Mouse (Mus musculus) thymus, postnatal 10 days (tissue): ENCODE measurements around the gene F12.

Experiments
- DNase-seq, 2 experiments: peaks; one replicate each; pipeline ENCODE4 v3.0.0; 2021; ENCODE audit warnings: low spot score in 2 of 2

Gene F12

GRCm38 (mm10) chr13:55413333-55413732, 13.3 kb downstream of the F12 start:
- DNase-seq = no peak

GRCm38 (mm10) chr13:55412643-55413307, 13.8 kb downstream of the F12 start:
- DNase-seq = no peak

GRCm38 (mm10) chr13:55411826-55412225, 14.8 kb downstream of the F12 start:
- no peak for DNase-seq

GRCm38 (mm10) chr13:55408546-55409120, 18.0 kb downstream of the F12 start:
- DNase-seq = no peak

GRCm38 (mm10) chr13:55407341-55407740, 19.3 kb downstream of the F12 start:
- no peak for DNase-seq

GRCm38 (mm10) chr13:55405783-55406390, 20.7 kb downstream of the F12 start:
- peak; percentile 64 for DNase-seq

- DNase-seq = peak; percentile 79 to 91
These were observed 21.5 kb downstream of the F12 start for GRCm38 (mm10) chr13:55404853-55405782.

- DNase-seq = no peak
These were observed 22.4 kb downstream of the F12 start for GRCm38 (mm10) chr13:55403935-55404852.

- DNase-seq = no peak
These were observed 23.3 kb downstream of the F12 start for GRCm38 (mm10) chr13:55403266-55403665.

- no peak for DNase-seq
These were observed 26.6 kb downstream of the F12 start for GRCm38 (mm10) chr13:55400039-55400346.

- no peak for DNase-seq
These were observed 27.1 kb downstream of the F12 start for GRCm38 (mm10) chr13:55399300-55400038.

GRCm38 (mm10) chr13:55398088-55398487, 28.5 kb downstream of the F12 start, which contains the start of gene Slc34a1:
Gene Slc34a1, plus strand, starts transcription at chr13:55398187.
- no peak for DNase-seq

GRCm38 (mm10) chr13:55392933-55393332, 33.7 kb downstream of the F12 start:
- peak in 1 of 2 experiments; percentile 60 for DNase-seq

- DNase-seq = no peak
These were observed 35.0 kb downstream of the F12 start for GRCm38 (mm10) chr13:55391626-55392029.

- no peak for DNase-seq
These were observed 35.9 kb downstream of the F12 start for GRCm38 (mm10) chr13:55390644-55391043.

- no peak for DNase-seq
These were observed 44.8 kb downstream of the F12 start for GRCm38 (mm10) chr13:55381790-55382189.

- DNase-seq = no peak
These were observed 47.5 kb downstream of the F12 start for GRCm38 (mm10) chr13:55378907-55379580.

- no peak for DNase-seq
These were observed 50.7 kb downstream of the F12 start for GRCm38 (mm10) chr13:55375877-55376276.

GRCm38 (mm10) chr13:55374206-55374924, 52.2 kb downstream of the F12 start:
- DNase-seq = peak; percentile 74 to 76
